Mouse (Mus musculus) liver, postnatal 0 days (tissue): ENCODE measurements around the gene Snap47. TPM values are rescaled to one million over a fixed set of nuclear protein-coding genes. Genes with fewer than 3 reads are reported as not detected.

Experiments used
- ATAC-seq: fragments of 200-750 bp; cut with Nextera tagmentation; 2 replicates; pipeline ENCODE4 v1.8.0; 2017; ENCODE audit warnings: mild to moderate bottlenecking, moderate library complexity
- DNase-seq: peaks from one replicate; pipeline ENCODE4 v3.0.0-alpha.2; 2016
- H3K27ac ChIP-seq: fragments of 300-500 bp; sonication (generic); 2 replicates; pipeline ENCODE4 v1.5.1; 2014; ENCODE audit warnings: antibody characterized with exemption, moderate library complexity, mild to moderate bottlenecking, low read depth
- H3K27me3 ChIP-seq: fragments of 300-500 bp; sonication (generic); 2 replicates; pipeline ENCODE4 v1.6.1; 2014; ENCODE audit warnings: low read length, control low read depth, mixed read lengths; ENCODE audit not compliant: insufficient read depth
- H3K36me3 ChIP-seq: fragments of 300-500 bp; sonication (generic); replicated peaks from 2 replicates; pipeline ENCODE4 v1.6.1; 2014; ENCODE audit warnings: mild to moderate bottlenecking, control low read depth, low read length, moderate library complexity, mixed read lengths; ENCODE audit not compliant: insufficient read depth
- H3K4me1 ChIP-seq: fragments of 300-500 bp; sonication (generic); 2 replicates; pipeline ENCODE4 v1.6.1; 2014; ENCODE audit warnings: antibody characterized with exemption, mild to moderate bottlenecking, control low read depth; ENCODE audit not compliant: insufficient read depth
- H3K4me2 ChIP-seq: fragments of 300-500 bp; sonication (generic); 2 replicates; pipeline ENCODE4 v1.6.1; 2014; ENCODE audit warnings: low read depth, mild to moderate bottlenecking, low read length, moderate library complexity, mixed read lengths
- H3K4me3 ChIP-seq: fragments of 300-500 bp; sonication (generic); 2 replicates; pipeline ENCODE4 v1.5.1; 2014; ENCODE audit warnings: low read depth, low read length
- H3K9ac ChIP-seq: fragments of 300-500 bp; sonication (generic); replicated peaks from 2 replicates; pipeline ENCODE4 v1.6.1; 2014; ENCODE audit warnings: mild to moderate bottlenecking, moderate library complexity
- H3K9me3 ChIP-seq: fragments of 300-500 bp; sonication (generic); 2 replicates; pipeline ENCODE4 v1.6.1; 2016; ENCODE audit warnings: mild to moderate bottlenecking, control low read depth, low read length, mixed read lengths
- CTCF ChIP-seq: sonication (generic); IDR thresholded peaks from 2 replicates; pipeline ENCODE4 v1.5.1; 2016; ENCODE audit warnings: antibody characterized with exemption, low read depth
- EP300 ChIP-seq: IDR thresholded peaks from 2 replicates; pipeline ENCODE4 v1.6.1; 2016; ENCODE audit warnings: antibody characterized with exemption, low read depth, mild to moderate bottlenecking
- WGBS: fragments of 180-500 bp; shearing (Covaris S2); extraction: QIAGEN DNeasy Blood & Tissue Kit; methylation state at CpG from one replicate; pipeline ENCODE4 v1.1.7; 2014; ENCODE audit not compliant: insufficient replicate concordance; 5-methylcytosine and 5-hydroxymethylcytosine counted together
- polyA plus RNA-seq: library from polyadenylated mRNA; unstranded; fragments of >200 nt; fragmentation: Nextera tagmentation; extraction: Ambion mirVana; gene quantifications from 2 replicates; pipeline ENCODE4 v1.2.1, GENCODE M21; 2015

Snap47 gene
- polyA plus RNA-seq, 1 experiment from 2014 or later = 32.4 TPM

- peak overlapping the region; percentile 96 for H3K4me3 ChIP-seq
- WGBS = under 1% methylated on average over 36 of the region's 38 CpGs
- H3K36me3 ChIP-seq = peaks cover 11% of the 10 kb centered on the region
- no peak for DNase-seq
- peak overlapping the region; percentile 87 for H3K27ac ChIP-seq
- ATAC-seq = peak; percentile 72
- peak; percentile 42 for TF ChIP-seq CTCF
- no peak for TF ChIP-seq EP300
- peak overlapping the region; percentile 93 for H3K9ac ChIP-seq
- H3K4me2 ChIP-seq = peak overlapping the region; percentile 98
- no peaks in the 10 kb centered on the region for H3K9me3 ChIP-seq
- H3K27me3 ChIP-seq = no peaks in the 10 kb centered on the region
- peaks cover 16% of the 10 kb centered on the region for H3K4me1 ChIP-seq
Measured at GRCm38 (mm10) chr11:59450230-59450771, 685 bp downstream of the Snap47 start.

DNA sequence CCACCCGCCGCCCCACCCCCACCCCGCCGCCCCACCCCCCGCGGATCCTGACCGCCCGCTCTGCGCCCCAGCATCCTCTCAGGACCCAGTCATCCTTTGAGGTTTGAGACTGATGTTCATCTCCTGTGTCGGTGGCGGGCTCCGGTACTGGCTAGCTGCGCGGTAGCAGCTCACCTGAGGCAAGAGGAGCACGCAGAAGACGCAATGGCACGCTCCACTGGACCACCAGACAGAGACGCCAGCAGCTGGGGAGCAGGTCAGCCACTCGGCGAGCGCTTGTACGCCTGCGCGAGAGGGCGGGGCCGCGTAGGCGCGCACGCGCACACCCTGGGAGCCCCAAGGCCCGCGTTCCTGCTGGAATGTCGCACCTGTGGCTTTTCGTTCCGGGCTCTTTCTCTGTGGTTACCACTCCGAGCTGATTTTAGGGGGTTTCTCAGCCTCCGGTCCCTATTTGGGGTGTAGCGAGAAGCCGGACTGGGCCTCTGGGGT is 1.2 kb downstream of the Snap47 start, which contains the start of gene Jmjd4:
Gene Jmjd4 (plus strand): TSS at position 305 of the 489 bp plus-strand sequence.
- peak; percentile 97 for ATAC-seq
- no peak for TF ChIP-seq CTCF
- TF ChIP-seq EP300 = no peak
- H3K4me2 ChIP-seq = peak within 1 kb of the TSS; percentile 98
- peaks cover 16% of the 10 kb centered on the region for H3K4me1 ChIP-seq
- no peaks in the 10 kb centered on the region for H3K27me3 ChIP-seq
- H3K9ac ChIP-seq = peak within 1 kb of the TSS; percentile 93
- WGBS = under 1% methylated on average over 32 of the region's 40 CpGs
- H3K4me3 ChIP-seq = peak within 1 kb of the TSS; percentile 96
- DNase-seq = peak; percentile 93
- peak within 1 kb of the TSS; percentile 87 for H3K27ac ChIP-seq
- peaks cover 5% of the 10 kb centered on the region for H3K36me3 ChIP-seq
- H3K9me3 ChIP-seq = no peaks in the 10 kb centered on the region

GRCm38 (mm10) chr11:59443102-59443501 is 7.9 kb downstream of the Snap47 start:
- no peak for DNase-seq
- TF ChIP-seq CTCF = peak; percentile 30
- no peak for TF ChIP-seq EP300

DNA sequence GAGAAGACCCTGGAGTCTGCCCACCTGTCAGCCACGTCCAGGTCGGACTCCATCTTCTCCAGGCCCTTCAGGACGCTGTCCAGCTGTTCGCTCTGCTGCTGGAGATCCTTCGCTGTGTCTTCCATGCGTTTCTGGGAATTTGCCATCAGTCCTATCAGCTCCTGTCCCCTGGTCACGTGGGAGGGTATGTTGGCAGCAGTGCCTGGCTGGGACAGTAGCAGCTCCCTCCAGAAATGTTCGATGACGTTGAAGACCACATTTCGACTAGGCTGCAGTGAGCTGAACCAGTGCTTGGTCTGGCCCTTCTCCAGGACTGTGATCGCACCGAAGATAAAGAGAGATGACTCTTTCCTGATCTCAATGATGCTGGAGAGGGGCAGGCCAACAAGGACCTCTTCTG is 13.0 kb downstream of the Snap47 start:
- H3K36me3 ChIP-seq = no peaks in the 10 kb centered on the region; the same call in 1 of the 2 replicates
- H3K4me2 ChIP-seq = no peak overlapping the region
- H3K27me3 ChIP-seq = no peaks in the 10 kb centered on the region
- DNase-seq = no peak
- WGBS = 83% methylated on average over 12 of the region's 12 CpGs
- ATAC-seq = no peak
- no peak for TF ChIP-seq CTCF
- H3K4me3 ChIP-seq = no peak overlapping the region
- H3K9me3 ChIP-seq = no peaks in the 10 kb centered on the region
- H3K9ac ChIP-seq = no peak overlapping the region
- H3K4me1 ChIP-seq = 0 out of 2 replicates have a peak, but pooled peaks cover 2% of the 10 kb centered on the region
- no peak overlapping the region for H3K27ac ChIP-seq

More at GRCm38 (mm10) chr11:59443102-59443501, 7.9 kb downstream of the Snap47 start:
- Histone ChIP-seq H3K9ac (no peak overlapping the region), H3K27ac (no peak overlapping the region), H3K27me3 (no peaks in the 10 kb centered on the region), H3K36me3 (no peaks in the 10 kb centered on the region; the same call in 1 of the 2 replicates), H3K4me3 (no peak overlapping the region), H3K4me1 (peaks cover 2% of the 10 kb centered on the region; the same call in 1 of the 2 replicates), H3K9me3 (no peaks in the 10 kb centered on the region), H3K4me2 (no peak overlapping the region)
- no peak for ATAC-seq

DNA sequence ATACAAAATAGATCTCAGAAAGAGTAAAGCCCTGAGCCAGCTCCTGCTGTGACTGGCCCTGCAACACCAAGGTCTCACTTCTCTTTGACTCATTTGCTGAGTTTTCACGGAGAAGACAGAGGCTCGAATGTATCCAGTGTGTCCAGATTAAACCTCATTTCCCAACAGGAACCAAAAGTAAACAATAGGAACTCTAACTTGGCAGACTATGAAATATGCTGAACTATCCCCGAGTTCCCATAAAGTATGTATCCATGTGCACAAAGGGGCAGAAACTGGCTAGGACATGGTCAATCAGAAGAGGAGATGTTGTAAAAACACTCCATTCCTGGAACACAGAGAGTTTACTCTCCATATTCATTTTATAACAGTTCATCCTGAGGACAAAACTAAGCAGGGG is 18.7 kb downstream of the Snap47 start:
- peak; percentile 77 for ATAC-seq
- TF ChIP-seq CTCF (no peak), EP300 (no peak)
- Histone ChIP-seq H3K27me3 (no peaks in the 10 kb centered on the region), H3K9ac (no peak overlapping the region), H3K27ac (peak overlapping the region; percentile 72), H3K36me3 (no peaks in the 10 kb centered on the region), H3K4me3 (no peak overlapping the region), H3K4me1 (peaks cover 9% of the 10 kb centered on the region; the same call in 1 of the 2 replicates), H3K4me2 (0 out of 2 replicates have a peak overlapping the region, but pooled peaks have one; percentile 2), H3K9me3 (no peaks in the 10 kb centered on the region)
- no peak for DNase-seq
- WGBS = 35% methylated on average over 3 of the region's 3 CpGs

DNA sequence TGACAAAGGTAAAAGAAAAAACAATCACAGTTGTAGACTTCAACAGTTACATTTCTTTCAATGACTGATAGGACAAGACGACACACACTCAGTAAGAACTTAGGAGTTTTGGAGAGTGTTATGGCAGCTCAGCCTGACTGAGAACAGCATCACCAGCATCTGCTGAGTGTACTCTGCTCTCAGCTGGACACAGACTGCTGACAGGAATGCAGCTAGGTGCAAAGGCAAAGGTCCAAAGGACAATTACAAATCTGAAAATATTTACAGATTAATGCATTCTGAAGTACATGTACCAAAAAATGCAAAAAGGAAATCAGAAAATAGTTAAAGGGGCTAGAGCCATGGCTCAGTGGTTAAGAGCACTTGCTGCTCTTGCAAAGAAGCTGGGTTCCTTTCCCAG is 21.0 kb downstream of the Snap47 start:
- DNase-seq = no peak
- Histone ChIP-seq H3K9me3 (no peaks in the 10 kb centered on the region), H3K27me3 (no peaks in the 10 kb centered on the region), H3K9ac (no peak overlapping the region), H3K4me3 (no peak overlapping the region), H3K4me1 (peaks cover 9% of the 10 kb centered on the region; the same call in 1 of the 2 replicates), H3K36me3 (no peaks in the 10 kb centered on the region), H3K27ac (0 out of 2 replicates have a peak overlapping the region, but pooled peaks have one; percentile 37), H3K4me2 (no peak overlapping the region)
- no peak for TF ChIP-seq EP300
- TF ChIP-seq CTCF = no peak
- 0 out of 2 replicates have a peak, but pooled peaks have one; percentile 33 for ATAC-seq
- 66% methylated on average over 1 of the region's 1 CpGs for WGBS
